Mouse (Mus musculus) limb, embryonic 12.5 days (tissue): ENCODE results near the gene Wif1. TPM values are rescaled to one million over a fixed set of nuclear protein-coding genes. Genes with fewer than 3 reads are reported as not detected.

Experiments used
- ATAC-seq: fragments of 200-750 bp; cut with Nextera tagmentation; 2 replicates; pipeline ENCODE4 v1.8.0; 2017; ENCODE audit warnings: low read depth, moderate TSS enrichment; ENCODE audit not compliant: insufficient number of reproducible peaks, insufficient read depth, low FRiP score, low TSS enrichment
- H3K27ac ChIP-seq: fragments of 300-500 bp; sonication (generic); 2 replicates; pipeline ENCODE4 v1.5.1; 2016; ENCODE audit warnings: mild to moderate bottlenecking, moderate library complexity
- H3K27me3 ChIP-seq: fragments of 300-500 bp; sonication (generic); 2 replicates; pipeline ENCODE4 v1.6.1; 2016; ENCODE audit warnings: mild to moderate bottlenecking, moderate library complexity
- H3K36me3 ChIP-seq: fragments of 300-500 bp; sonication (generic); 2 replicates; pipeline ENCODE4 v1.6.1; 2016; ENCODE audit warnings: mild to moderate bottlenecking, moderate library complexity
- H3K4me1 ChIP-seq: fragments of 300-500 bp; sonication (generic); replicated peaks from 2 replicates; pipeline ENCODE4 v1.6.1; 2016
- H3K4me2 ChIP-seq: fragments of 300-500 bp; sonication (generic); 2 replicates; pipeline ENCODE4 v1.6.1; 2016; ENCODE audit warnings: mild to moderate bottlenecking, moderate library complexity
- H3K4me3 ChIP-seq: fragments of 300-500 bp; sonication (generic); replicated peaks from 2 replicates; pipeline ENCODE4 v1.5.1; 2016; ENCODE audit warnings: mild to moderate bottlenecking
- H3K9ac ChIP-seq: fragments of 300-500 bp; sonication (generic); replicated peaks from 2 replicates; pipeline ENCODE4 v1.6.1; 2016; ENCODE audit warnings: mild to moderate bottlenecking, moderate library complexity
- H3K9me3 ChIP-seq: fragments of 300-500 bp; sonication (generic); 2 replicates; pipeline ENCODE4 v1.6.1; 2016; ENCODE audit warnings: mild to moderate bottlenecking, moderate library complexity
- WGBS: fragments of 180-500 bp; shearing (Covaris S2); methylation state at CpG from one replicate; pipeline ENCODE4 v1.1.7; 2016; 5-methylcytosine and 5-hydroxymethylcytosine counted together
- polyA plus RNA-seq: library from polyadenylated mRNA; unstranded; fragments of >200 nt; fragmentation: Nextera tagmentation; extraction: Ambion mirVana; gene quantifications from 2 replicates; pipeline ENCODE4 v1.2.1, GENCODE M21; 2016

Gene Wif1
- polyA plus RNA-seq, 1 experiment from 2014 or later = 87.4 TPM

DNA sequence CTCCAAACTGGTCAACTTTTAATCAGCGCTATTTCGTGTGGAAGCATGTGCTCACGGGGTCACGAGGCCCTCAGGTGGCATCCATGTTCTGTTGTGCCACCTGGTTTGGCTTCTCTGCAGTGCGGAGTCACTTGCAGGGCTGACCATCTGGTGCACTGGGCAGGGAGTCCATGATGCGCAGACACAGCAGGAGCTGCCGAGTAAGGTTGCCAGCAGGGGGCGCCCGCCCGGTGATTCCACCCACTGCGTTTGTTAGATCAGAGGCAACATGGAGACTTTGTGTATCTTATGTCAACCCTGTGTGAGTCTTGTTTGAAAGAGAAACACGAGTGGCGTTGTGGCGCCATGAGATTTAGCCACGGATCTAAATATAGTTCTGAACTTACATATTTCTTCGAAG is 90.7 kb downstream of the Wif1 start:
- Histone ChIP-seq H3K27me3 (no peaks in the 10 kb centered on the region), H3K27ac (no peak overlapping the region), H3K9ac (no peak overlapping the region), H3K4me3 (no peak overlapping the region), H3K4me2 (no peak overlapping the region), H3K9me3 (no peaks in the 10 kb centered on the region), H3K4me1 (peaks cover 8% of the 10 kb centered on the region), H3K36me3 (no peaks in the 10 kb centered on the region)
- WGBS = 91% methylated on average over 16 of the region's 16 CpGs
- no peak for ATAC-seq

GRCm38 (mm10) chr10:121129000-121129925 is 95.5 kb downstream of the Wif1 start:
- Histone ChIP-seq H3K27ac (0 out of 2 replicates have a peak overlapping the region, but pooled peaks have one; percentile 9), H3K36me3 (no peaks in the 10 kb centered on the region), H3K27me3 (no peaks in the 10 kb centered on the region), H3K4me1 (peaks cover 11% of the 10 kb centered on the region), H3K9me3 (no peaks in the 10 kb centered on the region), H3K4me3 (no peak overlapping the region), H3K4me2 (no peak overlapping the region), H3K9ac (no peak overlapping the region)
- ATAC-seq = no peak
- WGBS = 52% methylated on average over 20 of the region's 20 CpGs

Other genes with a start within 250 kb of the Wif1 start
- gene Msrb3, start 134.9 kb upstream of the Wif1 start, polyA plus RNA-seq = 8.6 and 9.6 TPM in 2 replicates
- 5.5 and 6.0 TPM in 2 replicates for gene Lemd3, start 54.6 kb upstream of the Wif1 start, polyA plus RNA-seq